Mouse (Mus musculus) liver, embryonic 16.5 days (tissue): ENCODE measurements around the gene Katnbl1. TPM values are rescaled to one million over a fixed set of nuclear protein-coding genes. Genes with fewer than 3 reads are reported as not detected.
"Not testable (repeated sequence)": the region's sequence is repeated elsewhere in the genome, so short reads cannot be mapped to it uniquely, and the experiment has no call there.

ENCODE experiments used
- ATAC-seq: fragments of 200-750 bp; cut with Nextera tagmentation; 2 replicates; pipeline ENCODE4 v1.8.0; 2017; ENCODE audit warnings: low read depth, mild to moderate bottlenecking, moderate number of reproducible peaks, moderate library complexity
- H3K27ac ChIP-seq: fragments of 300-500 bp; sonication (generic); 2 replicates; pipeline ENCODE4 v1.5.1; 2014; ENCODE audit warnings: mild to moderate bottlenecking, low read length
- H3K27me3 ChIP-seq: fragments of 300-500 bp; sonication (generic); 2 replicates; pipeline ENCODE4 v1.6.1; 2014; ENCODE audit warnings: low read depth, low read length, mixed read lengths; ENCODE audit not compliant: control insufficient read depth, insufficient read depth
- H3K36me3 ChIP-seq: fragments of 300-500 bp; sonication (generic); 2 replicates; pipeline ENCODE4 v1.6.1; 2014; ENCODE audit warnings: mild to moderate bottlenecking; ENCODE audit not compliant: control insufficient read depth, insufficient read depth
- H3K4me1 ChIP-seq: fragments of 300-500 bp; sonication (generic); 2 replicates; pipeline ENCODE4 v1.6.1; 2014; ENCODE audit warnings: low read depth, low read length, mixed read lengths; ENCODE audit not compliant: control insufficient read depth
- H3K4me2 ChIP-seq: fragments of 300-500 bp; sonication (generic); 2 replicates; pipeline ENCODE4 v1.6.1; 2014; ENCODE audit warnings: low read depth, low read length, mixed read lengths
- H3K4me3 ChIP-seq: fragments of 300-500 bp; sonication (generic); 2 replicates; pipeline ENCODE4 v1.5.1; 2014; ENCODE audit warnings: low read depth, mild to moderate bottlenecking, low read length
- H3K9ac ChIP-seq: fragments of 300-500 bp; sonication (generic); 2 replicates; pipeline ENCODE4 v1.6.1; 2014; ENCODE audit warnings: low read depth, low read length
- H3K9me3 ChIP-seq: fragments of 300-500 bp; sonication (generic); replicated peaks from 2 replicates; pipeline ENCODE4 v1.6.1; 2016; ENCODE audit warnings: low read length; ENCODE audit not compliant: control insufficient read depth
- WGBS: fragments of 180-500 bp; shearing (Covaris S2); extraction: QIAGEN DNeasy Blood & Tissue Kit; methylation state at CpG from one replicate; pipeline ENCODE4 v1.1.7; 2014; ENCODE audit not compliant: insufficient replicate concordance; 5-methylcytosine and 5-hydroxymethylcytosine counted together
- polyA plus RNA-seq: library from polyadenylated mRNA; unstranded; fragments of >200 nt; fragmentation: Nextera tagmentation; extraction: Ambion mirVana; gene quantifications from 2 replicates; pipeline ENCODE4 v1.2.1, GENCODE M21; 2015

The Katnbl1 gene
- polyA plus RNA-seq, 1 experiment from 2014 or later = 14.4 TPM

DNA sequence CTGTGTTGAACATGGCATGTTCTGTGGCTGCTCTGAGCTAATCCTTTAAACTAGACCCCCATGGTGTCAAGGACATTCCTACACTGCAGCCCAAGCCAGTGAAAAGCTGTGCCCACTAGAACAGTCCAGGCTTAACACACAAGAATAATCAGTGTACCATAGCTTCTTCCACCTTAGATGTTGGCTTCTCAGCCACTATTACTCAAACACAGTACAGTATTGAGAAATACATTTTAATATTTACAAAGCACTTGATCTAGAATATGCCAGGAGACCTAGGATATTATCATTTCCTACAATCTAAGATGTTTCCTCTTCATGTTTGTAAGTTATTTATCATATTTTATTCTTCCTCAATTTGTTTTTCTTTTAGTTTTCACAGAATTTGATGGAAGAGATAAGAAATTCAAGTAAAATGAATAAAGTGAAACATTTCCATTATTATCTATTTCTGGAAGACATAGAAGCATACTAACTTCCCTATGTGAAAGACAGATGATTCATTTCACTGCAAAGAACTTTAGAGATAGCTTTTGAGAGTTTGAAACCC, 69.6 kb downstream of the Katnbl1 start:
- Histone ChIP-seq H3K9me3 (no peaks in the 10 kb centered on the region), H3K4me3 (no peak overlapping the region), H3K9ac (no peak overlapping the region), H3K36me3 (no peaks in the 10 kb centered on the region), H3K4me1 (no peaks in the 10 kb centered on the region; the same call in 1 of the 2 replicates), H3K27ac (no peak overlapping the region), H3K27me3 (no peaks in the 10 kb centered on the region), H3K4me2 (no peak overlapping the region)
- no peak for ATAC-seq

DNA sequence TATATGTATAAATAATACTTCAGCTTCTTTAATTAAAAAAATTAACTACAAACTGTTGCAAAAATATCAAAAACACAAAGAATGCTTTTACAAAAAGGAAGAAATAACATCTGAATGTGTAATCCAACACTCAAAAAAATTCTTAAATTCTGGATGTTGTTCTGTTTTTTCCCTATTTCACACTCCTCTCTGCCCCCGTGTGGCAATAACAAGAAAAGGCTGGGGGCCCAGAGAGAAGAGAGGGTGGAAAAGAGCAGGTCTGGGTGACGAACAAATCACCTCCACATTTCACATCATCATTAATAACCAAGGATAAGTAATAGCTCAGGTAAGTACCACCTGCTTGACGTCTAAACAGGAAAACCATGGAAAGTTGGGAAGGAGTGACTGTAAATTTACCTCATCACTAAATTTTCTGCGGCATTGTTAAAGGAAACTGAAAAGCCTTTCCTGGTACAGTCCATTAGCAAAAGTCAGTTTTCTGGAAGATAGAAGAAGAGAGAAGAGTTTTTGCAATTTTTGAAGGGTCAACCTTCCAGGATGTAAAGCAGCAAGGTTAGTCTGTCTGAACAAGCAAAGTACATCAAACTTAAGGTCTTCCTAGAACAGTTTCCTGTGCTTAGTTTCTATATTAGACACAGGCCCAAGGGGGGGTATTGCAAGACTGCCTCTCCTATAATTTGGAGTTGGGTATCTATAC, 70.7 kb downstream of the Katnbl1 start:
- Histone ChIP-seq H3K27me3 (no peaks in the 10 kb centered on the region), H3K36me3 (no peaks in the 10 kb centered on the region), H3K4me1 (peaks cover 2% of the 10 kb centered on the region), H3K9me3 (no peaks in the 10 kb centered on the region), H3K4me3 (no peak overlapping the region), H3K9ac (no peak overlapping the region), H3K27ac (no peak overlapping the region), H3K4me2 (no peak overlapping the region)
- ATAC-seq = no peak
- 25% methylated on average over 4 of the region's 4 CpGs for WGBS

DNA sequence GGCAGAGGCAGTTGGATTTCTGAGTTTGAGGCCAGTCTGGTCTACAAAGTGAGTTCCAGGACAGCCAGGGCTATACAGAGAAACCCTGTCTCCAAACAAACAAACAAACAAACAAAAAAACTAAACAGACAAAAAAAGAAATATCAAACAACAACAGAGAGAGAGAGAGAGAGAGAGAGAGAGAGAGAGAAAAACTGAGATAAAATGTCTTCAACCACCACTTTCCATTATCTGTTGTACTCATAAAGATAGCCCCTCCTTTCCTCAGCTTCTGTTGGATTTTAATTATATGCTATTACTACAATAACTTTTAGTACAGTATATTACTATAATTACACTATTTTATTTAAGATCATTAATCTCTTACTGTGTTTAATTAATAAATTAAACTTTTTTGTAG, 73.5 kb downstream of the Katnbl1 start:
- H3K4me2 ChIP-seq, H3K27me3 ChIP-seq, H3K36me3 ChIP-seq, H3K4me3 ChIP-seq, ATAC-seq, H3K27ac ChIP-seq, H3K9ac ChIP-seq, H3K4me1 ChIP-seq, H3K9me3 ChIP-seq: not testable (repeated sequence)

DNA sequence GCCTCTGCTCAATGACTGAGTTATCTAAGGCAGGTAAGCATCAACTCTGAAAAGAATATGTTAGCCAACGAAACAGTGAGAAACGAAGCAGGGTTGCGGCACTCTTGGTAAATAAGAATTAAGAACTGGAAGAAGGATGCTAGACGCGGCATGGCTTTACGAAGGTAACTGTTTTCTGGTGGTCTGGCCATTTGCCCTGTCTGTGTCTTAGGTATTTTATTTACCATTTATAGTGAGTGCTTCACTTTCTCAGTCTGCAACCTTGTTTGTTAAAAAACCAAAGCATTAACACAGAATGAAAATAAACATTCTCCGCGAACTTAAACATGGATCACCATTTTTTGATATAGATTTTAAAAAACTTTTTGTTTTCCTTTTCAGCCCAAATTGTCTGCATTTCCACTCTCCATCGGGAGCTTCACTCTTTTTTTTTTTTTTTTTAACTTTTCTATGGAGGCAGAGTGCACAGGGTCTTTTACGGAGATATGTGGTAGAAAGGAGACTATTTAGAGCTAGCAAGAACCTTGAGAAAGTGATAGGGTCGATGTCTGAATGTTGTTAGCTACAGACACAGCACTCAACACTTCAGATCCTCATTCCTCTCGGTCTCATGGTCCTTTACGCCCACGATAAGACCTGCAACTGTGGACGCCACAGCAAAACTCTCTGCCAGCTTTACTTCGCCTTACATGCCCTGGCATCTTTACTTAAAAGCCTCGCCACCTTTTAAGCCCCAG, 75.3 kb downstream of the Katnbl1 start:
- no peaks in the 10 kb centered on the region for H3K36me3 ChIP-seq
- peaks cover 5% of the 10 kb centered on the region for H3K4me1 ChIP-seq
- no peaks in the 10 kb centered on the region for H3K9me3 ChIP-seq
- peak overlapping the region; percentile 85 for H3K9ac ChIP-seq
- peak overlapping the region; percentile 81 for H3K4me2 ChIP-seq
- H3K4me3 ChIP-seq = peak overlapping the region; percentile 82
- WGBS = 26% methylated on average over 17 of the region's 17 CpGs
- H3K27ac ChIP-seq = peak overlapping the region; percentile 85
- H3K27me3 ChIP-seq = no peaks in the 10 kb centered on the region
- no peak; the same call in 1 of the 2 replicates for ATAC-seq

DNA sequence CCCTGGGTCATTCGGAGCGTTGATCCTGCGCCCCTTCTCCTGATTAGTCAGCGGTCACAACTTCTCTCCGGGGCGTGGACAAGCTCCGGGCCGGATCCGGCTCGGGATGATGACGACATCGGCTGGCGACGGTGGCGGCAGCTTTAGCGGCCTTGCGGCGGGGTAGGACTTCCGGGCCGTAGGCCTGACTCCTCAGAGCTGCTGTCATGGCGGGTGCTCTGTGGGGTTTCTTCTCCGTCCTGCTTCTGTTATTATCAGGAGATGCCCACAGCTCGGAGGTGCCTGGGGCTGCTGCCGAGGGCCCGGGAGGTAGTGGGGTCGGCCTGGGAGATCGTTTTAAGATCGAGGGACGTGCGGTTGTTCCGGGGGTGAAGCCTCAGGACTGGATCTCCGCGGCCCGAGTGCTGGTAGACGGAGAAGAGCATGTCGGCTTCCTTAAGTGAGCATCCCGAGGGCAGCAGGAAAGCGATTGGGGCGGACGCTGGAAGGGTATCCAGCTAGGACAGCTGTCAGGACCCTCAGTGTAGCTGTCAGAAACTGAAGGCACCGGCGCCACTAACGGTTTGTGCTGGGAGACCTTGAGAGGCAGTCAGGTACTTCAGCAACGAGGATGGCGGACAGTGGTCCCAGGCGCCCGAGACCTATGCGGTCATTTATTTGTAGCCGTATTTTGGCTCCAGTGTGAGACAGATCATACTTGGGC, 76.0 kb downstream of the Katnbl1 start, which contains the start of gene Emc7:
Emc7 (plus strand) TSS at position 136 of the 703 bp plus-strand sequence.
- H3K4me2 ChIP-seq = peak within 1 kb of the TSS; percentile 81
- WGBS = under 1% methylated on average over 49 of the region's 49 CpGs

DNA sequence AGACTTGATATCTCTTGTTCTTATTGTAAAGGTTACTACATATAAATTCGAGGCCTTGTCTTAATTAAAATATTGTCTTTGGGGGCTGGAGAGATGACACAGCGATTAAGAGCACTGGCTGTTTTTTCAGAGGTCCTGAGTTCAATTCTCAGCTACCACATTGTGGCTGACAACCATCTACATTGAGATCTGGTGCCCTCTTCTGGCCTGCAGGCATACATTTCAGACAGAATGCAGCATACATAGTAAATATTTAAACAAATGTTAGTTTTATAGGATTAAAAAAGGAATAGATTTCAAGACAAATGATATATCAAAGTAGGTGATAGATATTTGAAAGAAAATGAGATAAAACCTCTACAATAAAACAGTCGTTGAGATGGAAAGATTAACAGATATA, 81.5 kb downstream of the Katnbl1 start:
- WGBS = 83% methylated on average over 3 of the region's 3 CpGs
- H3K4me2 ChIP-seq = no peak overlapping the region
- no peak overlapping the region for H3K27ac ChIP-seq
- no peak overlapping the region for H3K4me3 ChIP-seq
- H3K9me3 ChIP-seq = no peaks in the 10 kb centered on the region
- ATAC-seq = no peak
- H3K27me3 ChIP-seq = no peaks in the 10 kb centered on the region
- H3K9ac ChIP-seq = no peak overlapping the region
- H3K36me3 ChIP-seq = peaks cover 18% of the 10 kb centered on the region
- H3K4me1 ChIP-seq = peaks cover 2% of the 10 kb centered on the region; the same call in 1 of the 2 replicates

More for the DNA sequence above, 76.0 kb downstream of the Katnbl1 start, which contains the start of gene Emc7:
- peak; percentile 100 for ATAC-seq
- Histone ChIP-seq H3K27me3 (no peaks in the 10 kb centered on the region), H3K4me1 (peaks cover 5% of the 10 kb centered on the region), H3K4me3 (peak within 1 kb of the TSS; percentile 82), H3K36me3 (peaks cover 2% of the 10 kb centered on the region), H3K9ac (peak within 1 kb of the TSS; percentile 85), H3K9me3 (no peaks in the 10 kb centered on the region), H3K27ac (peak within 1 kb of the TSS; percentile 85)

Other genes starting within 250 kb of the Katnbl1 start
- gene Olfr1316, start 244.2 kb upstream of the Katnbl1 start, polyA plus RNA-seq = not detected in 2 replicates
- gene Olfr1317, start 238.9 kb upstream of the Katnbl1 start, polyA plus RNA-seq = not detected in 2 replicates
- not detected in 2 replicates for gene Olfr1318, start 225.0 kb upstream of the Katnbl1 start, polyA plus RNA-seq
- gene Lpcat4, start 139.7 kb upstream of the Katnbl1 start, polyA plus RNA-seq = 1.5 and 2.2 TPM in 2 replicates
- not detected in 2 replicates for gene Nutm1, start 119.9 kb upstream of the Katnbl1 start, polyA plus RNA-seq
- gene Nop10, start 117.3 kb upstream of the Katnbl1 start, polyA plus RNA-seq = 102 and 116 TPM in 2 replicates
- gene Slc12a6, start 113.4 kb upstream of the Katnbl1 start, polyA plus RNA-seq = 4.4 and 5.3 TPM in 2 replicates
- not detected in 2 replicates for gene Gm21985, start 112.9 kb upstream of the Katnbl1 start, polyA plus RNA-seq
- 40.0 and 40.7 TPM in 2 replicates for gene Emc4, start 11.2 kb upstream of the Katnbl1 start, polyA plus RNA-seq
- 12.9 and 13.2 TPM in 2 replicates for gene Emc7, start 75.8 kb downstream of the Katnbl1 start, polyA plus RNA-seq
- gene Chrm5, start 101.6 kb downstream of the Katnbl1 start, polyA plus RNA-seq = not detected in 2 replicates
- 3.4 and 3.7 TPM in 2 replicates for gene Aven, start 113.8 kb downstream of the Katnbl1 start, polyA plus RNA-seq